Mouse (Mus musculus) testis, adult 2 months (tissue): ENCODE measurements around the gene Pnpla8.
"Not testable (repeated sequence)": the region's sequence is repeated elsewhere in the genome, so short reads cannot be mapped to it uniquely, and the experiment has no call there.

Experiments used
- CTCF ChIP-seq: fragments of 200-500 bp; IDR thresholded peaks from 2 replicates; pipeline ENCODE4 v1.5.1; 2012; ENCODE audit warnings: low read depth, mild to moderate bottlenecking, inconsistent platforms, low read length, moderate library complexity; ENCODE audit not compliant: control insufficient read depth, insufficient read depth, insufficient replicate concordance
- POLR2A ChIP-seq: fragments of 200-500 bp; IDR thresholded peaks from 2 replicates; pipeline ENCODE4 v1.6.1; 2012; ENCODE audit warnings: low read depth, mild to moderate bottlenecking, inconsistent platforms, low read length, moderate library complexity; ENCODE audit not compliant: control insufficient read depth

DNA sequence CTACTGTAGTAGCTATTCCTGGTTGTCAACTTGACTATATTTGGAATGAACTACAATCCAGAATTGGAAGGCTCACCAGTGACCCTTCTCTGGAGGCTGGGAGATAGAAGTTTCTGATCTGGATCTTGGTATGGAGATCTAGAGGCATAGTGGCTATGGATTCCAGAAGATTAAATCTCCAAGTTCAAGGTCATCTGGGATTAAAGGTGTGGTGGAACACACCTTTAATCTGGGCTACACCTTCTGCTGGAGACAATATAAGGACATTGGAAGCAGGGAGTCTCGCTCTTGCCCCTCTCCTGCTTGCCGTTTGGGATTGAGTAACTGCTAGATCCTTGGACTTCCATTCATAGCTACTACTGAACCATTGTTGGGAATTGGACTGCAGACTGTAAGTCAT lies at the start of gene Pnpla8:
- TF ChIP-seq CTCF, POLR2A: not testable (repeated sequence)
